Mouse (Mus musculus) gastrocnemius, adult 8-10 months (tissue): Measurements from ENCODE around the gene Fam193b. TPM values are rescaled to one million over a fixed set of nuclear protein-coding genes. Genes with fewer than 3 reads are reported as not detected.
A peak's percentile ranks its signal among the peaks of the same experiment; 100 is the strongest.

Experiments used
- DNase-seq, 2 experiments: peaks; one replicate each; pipeline ENCODE4 v3.0.0; 2022; ENCODE audit warnings: low spot score in 2 of 2
- total RNA-seq, 4 experiments: library from RNA; stranded (reverse); gene quantifications; 2 replicates each; pipeline ENCODE4 v1.2.4; 2022

Fam193b gene
- total RNA-seq, 4 experiments from 2014 or later = 7.8 to 14.0 (median 10.1) TPM

- DNase-seq = no peak
Observed at GRCm38 (mm10) chr13:55527834-55528772, 42.8 kb downstream of the Fam193b start.

GRCm38 (mm10) chr13:55527212-55527611 lies 43.7 kb downstream of the Fam193b start:
- no peak for DNase-seq

GRCm38 (mm10) chr13:55525733-55526553 lies 45.0 kb downstream of the Fam193b start:
- no peak for DNase-seq

GRCm38 (mm10) chr13:55523951-55524600 lies 46.8 kb downstream of the Fam193b start:
- DNase-seq = no peak

- no peak for DNase-seq
Observed at GRCm38 (mm10) chr13:55523278-55523677, 47.6 kb downstream of the Fam193b start.

- no peak for DNase-seq
Observed at GRCm38 (mm10) chr13:55522730-55523129, 48.2 kb downstream of the Fam193b start.

- no peak for DNase-seq
Observed at GRCm38 (mm10) chr13:55519606-55520005, 51.3 kb downstream of the Fam193b start.

GRCm38 (mm10) chr13:55516955-55517354 lies 54.0 kb downstream of the Fam193b start:
- peak; percentile 79 to 80 for DNase-seq

GRCm38 (mm10) chr13:55513828-55514227 lies 57.1 kb downstream of the Fam193b start:
- DNase-seq = no peak

GRCm38 (mm10) chr13:55513111-55513748 lies 57.7 kb downstream of the Fam193b start, which contains the start of gene Pdlim7:
Pdlim7 (minus strand) TSS chr13:55513676.
- peak; percentile 94 to 95 for DNase-seq

GRCm38 (mm10) chr13:55512379-55513031 lies 58.4 kb downstream of the Fam193b start:
- peak; percentile 65 to 80 for DNase-seq

GRCm38 (mm10) chr13:55511492-55511861 lies 59.4 kb downstream of the Fam193b start:
- no peak for DNase-seq

- peak; percentile 78 to 81 for DNase-seq
Observed at GRCm38 (mm10) chr13:55510668-55511491, 60.0 kb downstream of the Fam193b start.

GRCm38 (mm10) chr13:55510332-55510667 lies 60.6 kb downstream of the Fam193b start:
- no peak for DNase-seq

GRCm38 (mm10) chr13:55508531-55508930 lies 62.4 kb downstream of the Fam193b start:
- no peak for DNase-seq

GRCm38 (mm10) chr13:55507877-55508276 lies 63.0 kb downstream of the Fam193b start:
- DNase-seq = no peak

GRCm38 (mm10) chr13:55506697-55507096 lies 64.2 kb downstream of the Fam193b start:
- peak; percentile 55 to 79 for DNase-seq

GRCm38 (mm10) chr13:55505810-55506209 lies 65.1 kb downstream of the Fam193b start:
- DNase-seq = no peak

GRCm38 (mm10) chr13:55504390-55504789 lies 66.5 kb downstream of the Fam193b start:
- DNase-seq = no peak

- no peak for DNase-seq
Observed at GRCm38 (mm10) chr13:55502405-55502804, 68.5 kb downstream of the Fam193b start.
